Mouse (Mus musculus): ENCODE measurements at regions not wholly inside any gene's neighbourhood (a gene's known extent, or its start where the extent isn't known, plus 50 kb on each side); places are given as distances from the start of the nearest gene placed in this dataset.

DNA sequence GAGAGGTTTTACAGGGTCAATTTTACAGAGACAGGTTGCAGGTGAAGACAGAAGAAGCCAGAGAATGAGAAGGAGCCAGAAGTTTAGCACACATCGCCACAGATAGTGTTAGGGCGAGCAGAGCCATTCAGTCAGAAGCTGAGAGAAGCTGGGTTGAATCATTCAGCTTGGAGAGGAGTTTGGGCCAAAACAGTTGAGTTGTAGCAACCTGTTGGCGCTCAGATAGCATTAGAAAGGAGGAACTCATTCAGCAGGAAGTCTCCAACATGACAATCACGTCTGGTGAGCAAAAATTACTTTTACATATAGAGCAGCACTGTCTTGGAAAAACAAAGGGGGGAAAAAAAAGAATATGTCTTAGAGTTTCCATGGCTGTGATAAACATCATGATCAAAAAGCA lies 53.2 kb downstream of the Fam43a start:
- Histone ChIP-seq H3K9ac (ENCODE audit: low read depth, low read length) (no peak overlapping the region), H3K9me3 (ENCODE audit: control insufficient read depth, low read length) (no peaks in the 10 kb centered on the region), H3K4me1 (ENCODE audit: control insufficient read depth, insufficient read depth, low read length) (0 out of 2 replicates have a peak, but pooled peaks cover 7% of the 10 kb centered on the region), H3K4me3 (ENCODE audit: low read depth, low read length) (no peak overlapping the region), H3K4me2 (ENCODE audit: low read depth, low read length) (no peak overlapping the region), H3K27me3 (replicated peaks; ENCODE audit: control insufficient read depth, insufficient read depth, low read length) (no peaks in the 10 kb centered on the region), H3K36me3 (ENCODE audit: control insufficient read depth, insufficient read depth, low read length) (no peaks in the 10 kb centered on the region), H3K27ac (replicated peaks; ENCODE audit: low read depth, low read length) (no peak overlapping the region)
- 80% methylated on average over 4 of the region's 4 CpGs for WGBS
- no peak for DNase-seq (ENCODE audit: low spot score)
- ATAC-seq (ENCODE audit: low read depth) = no peak

DNA sequence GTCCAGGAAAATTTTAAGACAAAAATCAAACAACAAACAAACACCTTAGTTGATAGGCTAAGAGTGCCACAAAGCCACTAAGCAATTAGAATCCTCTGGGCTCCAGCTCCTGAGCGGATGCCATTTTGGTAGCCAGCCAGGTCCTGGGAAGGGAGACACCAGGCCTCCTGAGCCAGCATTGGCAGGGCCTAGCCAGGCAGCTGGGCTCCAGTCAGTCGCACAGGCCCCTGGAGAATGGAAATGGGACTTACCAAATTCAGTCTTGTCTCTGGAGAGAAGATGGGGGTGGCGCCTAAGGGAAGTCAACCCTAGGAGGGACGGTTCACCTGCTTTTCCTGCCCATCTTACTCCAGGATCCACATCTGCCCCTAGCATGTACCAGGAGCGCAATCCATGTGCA lies 54.3 kb downstream of the Fam43a start:
- Histone ChIP-seq H3K4me3 (ENCODE audit: low read depth, low read length) (no peak overlapping the region), H3K27ac (replicated peaks; ENCODE audit: low read depth, low read length) (no peak overlapping the region), H3K4me1 (ENCODE audit: control insufficient read depth, insufficient read depth, low read length) (0 out of 2 replicates have a peak, but pooled peaks cover 7% of the 10 kb centered on the region), H3K27me3 (replicated peaks; ENCODE audit: control insufficient read depth, insufficient read depth, low read length) (no peaks in the 10 kb centered on the region), H3K9ac (ENCODE audit: low read depth, low read length) (no peak overlapping the region), H3K9me3 (ENCODE audit: control insufficient read depth, low read length) (no peaks in the 10 kb centered on the region), H3K4me2 (ENCODE audit: low read depth, low read length) (no peak overlapping the region), H3K36me3 (ENCODE audit: control insufficient read depth, insufficient read depth, low read length) (no peaks in the 10 kb centered on the region)
- 82% methylated on average over 5 of the region's 5 CpGs for WGBS
- ATAC-seq (ENCODE audit: low read depth) = 0 out of 2 replicates have a peak, but pooled peaks have one; percentile 41
- peak; percentile 34 for DNase-seq (ENCODE audit: low spot score)

GRCm38 (mm10) chr16:30654226-30654625 lies 54.7 kb downstream of the Fam43a start:
- Histone ChIP-seq H3K4me1 (ENCODE audit: control insufficient read depth, insufficient read depth, low read length) (0 out of 2 replicates have a peak, but pooled peaks cover 7% of the 10 kb centered on the region), H3K27ac (replicated peaks; ENCODE audit: low read depth, low read length) (no peak overlapping the region), H3K4me2 (ENCODE audit: low read depth, low read length) (no peak overlapping the region), H3K27me3 (replicated peaks; ENCODE audit: control insufficient read depth, insufficient read depth, low read length) (no peaks in the 10 kb centered on the region), H3K9me3 (ENCODE audit: control insufficient read depth, low read length) (no peaks in the 10 kb centered on the region), H3K4me3 (ENCODE audit: low read depth, low read length) (no peak overlapping the region), H3K9ac (ENCODE audit: low read depth, low read length) (no peak overlapping the region), H3K36me3 (ENCODE audit: control insufficient read depth, insufficient read depth, low read length) (no peaks in the 10 kb centered on the region)
- DNase-seq (ENCODE audit: low spot score) (no peak), ATAC-seq (ENCODE audit: low read depth) (no peak)
- 80% methylated on average over 9 of the region's 9 CpGs for WGBS

- 48% methylated on average over 5 of the region's 5 CpGs for WGBS
- H3K9me3 ChIP-seq (ENCODE audit: control insufficient read depth, low read length) = no peaks in the 10 kb centered on the region
- no peaks in the 10 kb centered on the region for H3K27me3 ChIP-seq (replicated peaks; ENCODE audit: control insufficient read depth, insufficient read depth, low read length)
- ATAC-seq (ENCODE audit: low read depth) = peak; percentile 50; the same call in 1 of the 2 replicates
- H3K9ac ChIP-seq (ENCODE audit: low read depth, low read length) = no peak overlapping the region
- H3K36me3 ChIP-seq (ENCODE audit: control insufficient read depth, insufficient read depth, low read length) = no peaks in the 10 kb centered on the region
- H3K4me3 ChIP-seq (ENCODE audit: low read depth, low read length) = no peak overlapping the region
- peak; percentile 78 for DNase-seq (ENCODE audit: low spot score)
- H3K4me1 ChIP-seq (ENCODE audit: control insufficient read depth, insufficient read depth, low read length) = 0 out of 2 replicates have a peak, but pooled peaks cover 7% of the 10 kb centered on the region
- no peak overlapping the region for H3K27ac ChIP-seq (replicated peaks; ENCODE audit: low read depth, low read length)
- H3K4me2 ChIP-seq (ENCODE audit: low read depth, low read length) = no peak overlapping the region
These were observed 56.3 kb downstream of the Fam43a start for GRCm38 (mm10) chr16:30655798-30656221.

GRCm38 (mm10) chr16:30656881-30657280 lies 57.4 kb downstream of the Fam43a start:
- 88% methylated on average over 17 of the region's 17 CpGs for WGBS
- H3K4me3 ChIP-seq (ENCODE audit: low read depth, low read length) = no peak overlapping the region
- no peak overlapping the region for H3K27ac ChIP-seq (replicated peaks; ENCODE audit: low read depth, low read length)
- H3K4me2 ChIP-seq (ENCODE audit: low read depth, low read length) = no peak overlapping the region
- no peak for ATAC-seq (ENCODE audit: low read depth)
- no peaks in the 10 kb centered on the region for H3K36me3 ChIP-seq (ENCODE audit: control insufficient read depth, insufficient read depth, low read length)
- H3K27me3 ChIP-seq (replicated peaks; ENCODE audit: control insufficient read depth, insufficient read depth, low read length) = no peaks in the 10 kb centered on the region
- H3K9me3 ChIP-seq (ENCODE audit: control insufficient read depth, low read length) = no peaks in the 10 kb centered on the region
- H3K4me1 ChIP-seq (ENCODE audit: control insufficient read depth, insufficient read depth, low read length) = peaks cover 16% of the 10 kb centered on the region
- DNase-seq (ENCODE audit: low spot score) = no peak
- no peak overlapping the region for H3K9ac ChIP-seq (ENCODE audit: low read depth, low read length)

- no peak overlapping the region for H3K4me2 ChIP-seq (ENCODE audit: low read depth, low read length)
- no peaks in the 10 kb centered on the region for H3K36me3 ChIP-seq (ENCODE audit: control insufficient read depth, insufficient read depth, low read length)
- no peak overlapping the region for H3K27ac ChIP-seq (replicated peaks; ENCODE audit: low read depth, low read length)
- ATAC-seq (ENCODE audit: low read depth) (no peak), DNase-seq (ENCODE audit: low spot score) (no peak)
- H3K27me3 ChIP-seq (replicated peaks; ENCODE audit: control insufficient read depth, insufficient read depth, low read length) = no peaks in the 10 kb centered on the region
- H3K4me3 ChIP-seq (ENCODE audit: low read depth, low read length) = no peak overlapping the region
- no peak overlapping the region for H3K9ac ChIP-seq (ENCODE audit: low read depth, low read length)
- peaks cover 20% of the 10 kb centered on the region for H3K4me1 ChIP-seq (ENCODE audit: control insufficient read depth, insufficient read depth, low read length)
- H3K9me3 ChIP-seq (ENCODE audit: control insufficient read depth, low read length) = no peaks in the 10 kb centered on the region
- whole genome bisulfite sequencing = 80% methylated on average over 4 of the region's 4 CpGs
These were observed 59.4 kb downstream of the Fam43a start for GRCm38 (mm10) chr16:30658921-30659320.

- no peak overlapping the region for H3K27ac ChIP-seq (replicated peaks; ENCODE audit: low read depth, low read length)
- H3K9ac ChIP-seq (ENCODE audit: low read depth, low read length) = no peak overlapping the region
- H3K36me3 ChIP-seq (ENCODE audit: control insufficient read depth, insufficient read depth, low read length) = no peaks in the 10 kb centered on the region
- H3K27me3 ChIP-seq (replicated peaks; ENCODE audit: control insufficient read depth, insufficient read depth, low read length) = no peaks in the 10 kb centered on the region
- 38% methylated on average over 16 of the region's 16 CpGs for WGBS
- peaks cover 16% of the 10 kb centered on the region for H3K4me1 ChIP-seq (ENCODE audit: control insufficient read depth, insufficient read depth, low read length)
- ATAC-seq (ENCODE audit: low read depth) = peak; percentile 57; the same call in 1 of the 2 replicates
- H3K4me2 ChIP-seq (ENCODE audit: low read depth, low read length) = no peak overlapping the region
- no peaks in the 10 kb centered on the region for H3K9me3 ChIP-seq (ENCODE audit: control insufficient read depth, low read length)
- H3K4me3 ChIP-seq (ENCODE audit: low read depth, low read length) = no peak overlapping the region
- peak; percentile 57 for DNase-seq (ENCODE audit: low spot score)
These were observed 61.8 kb downstream of the Fam43a start for GRCm38 (mm10) chr16:30661086-30661977.

- DNase-seq (ENCODE audit: low spot score) = no peak
- H3K9ac ChIP-seq (ENCODE audit: low read depth, low read length) = no peak overlapping the region
- 71% methylated on average over 8 of the region's 8 CpGs for WGBS
- no peak overlapping the region for H3K27ac ChIP-seq (replicated peaks; ENCODE audit: low read depth, low read length)
- no peaks in the 10 kb centered on the region for H3K36me3 ChIP-seq (ENCODE audit: control insufficient read depth, insufficient read depth, low read length)
- no peak overlapping the region for H3K4me3 ChIP-seq (ENCODE audit: low read depth, low read length)
- no peaks in the 10 kb centered on the region for H3K9me3 ChIP-seq (ENCODE audit: control insufficient read depth, low read length)
- no peak for ATAC-seq (ENCODE audit: low read depth)
- no peaks in the 10 kb centered on the region for H3K27me3 ChIP-seq (replicated peaks; ENCODE audit: control insufficient read depth, insufficient read depth, low read length)
- no peak overlapping the region for H3K4me2 ChIP-seq (ENCODE audit: low read depth, low read length)
- peaks cover 15% of the 10 kb centered on the region for H3K4me1 ChIP-seq (ENCODE audit: control insufficient read depth, insufficient read depth, low read length)
These were observed 63.5 kb downstream of the Fam43a start for GRCm38 (mm10) chr16:30663055-30663454.

DNA sequence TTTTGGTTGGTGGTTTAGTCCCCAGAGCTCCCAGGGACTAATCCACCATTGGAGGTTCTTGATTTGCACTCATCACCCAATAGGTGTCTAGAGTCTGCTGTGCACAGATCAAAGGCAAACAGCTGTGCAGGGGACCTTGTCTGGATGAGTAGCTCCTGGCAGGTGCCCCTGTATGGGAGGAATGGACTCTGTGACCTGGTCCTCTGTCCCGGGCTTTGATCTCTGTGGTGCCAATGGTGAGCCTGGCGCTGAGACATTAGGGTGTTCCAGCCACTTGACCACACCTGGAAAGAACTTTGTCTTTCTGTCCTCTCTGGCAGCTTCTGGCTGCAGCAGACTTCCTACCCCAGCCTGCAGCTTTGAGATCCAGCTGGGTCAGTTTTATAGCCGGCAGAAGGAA lies 64.4 kb downstream of the Fam43a start:
- Histone ChIP-seq H3K9me3 (ENCODE audit: control insufficient read depth, low read length) (no peaks in the 10 kb centered on the region), H3K4me1 (ENCODE audit: control insufficient read depth, insufficient read depth, low read length) (peaks cover 15% of the 10 kb centered on the region), H3K9ac (ENCODE audit: low read depth, low read length) (no peak overlapping the region), H3K36me3 (ENCODE audit: control insufficient read depth, insufficient read depth, low read length) (no peaks in the 10 kb centered on the region), H3K27ac (replicated peaks; ENCODE audit: low read depth, low read length) (no peak overlapping the region), H3K27me3 (replicated peaks; ENCODE audit: control insufficient read depth, insufficient read depth, low read length) (no peaks in the 10 kb centered on the region), H3K4me2 (ENCODE audit: low read depth, low read length) (no peak overlapping the region), H3K4me3 (ENCODE audit: low read depth, low read length) (no peak overlapping the region)
- DNase-seq (ENCODE audit: low spot score) (no peak), ATAC-seq (ENCODE audit: low read depth) (no peak)
- 65% methylated on average over 3 of the region's 3 CpGs for WGBS
